Mouse (Mus musculus) forebrain, embryonic 15.5 days (tissue): ENCODE results near the gene Kmt5c. TPM values are rescaled to one million over a fixed set of nuclear protein-coding genes. Genes with fewer than 3 reads are reported as not detected.
A peak's percentile ranks its signal among the peaks of the same experiment; 100 is the strongest.
"Not testable (repeated sequence)": the region's sequence is repeated elsewhere in the genome, so short reads cannot be mapped to it uniquely, and the experiment has no call there.

Source experiments
- ATAC-seq: fragments of 200-750 bp; cut with Nextera tagmentation; replicated peaks from 2 replicates; pipeline ENCODE4 v1.8.0; 2017; ENCODE audit warnings: mild to moderate bottlenecking, moderate TSS enrichment, moderate library complexity
- H3K27ac ChIP-seq: fragments of 300-500 bp; sonication (generic); replicated peaks from 2 replicates; pipeline ENCODE4 v1.5.1; 2015; ENCODE audit warnings: mild to moderate bottlenecking, inconsistent platforms
- H3K27me3 ChIP-seq: fragments of 300-500 bp; sonication (generic); 2 replicates; pipeline ENCODE4 v1.6.1; 2015; ENCODE audit warnings: inconsistent platforms
- H3K36me3 ChIP-seq: fragments of 300-500 bp; sonication (generic); 2 replicates; pipeline ENCODE4 v1.6.1; 2015; ENCODE audit warnings: mild to moderate bottlenecking, inconsistent platforms
- H3K4me1 ChIP-seq: fragments of 300-500 bp; sonication (generic); 2 replicates; pipeline ENCODE4 v1.6.1; 2015; ENCODE audit warnings: inconsistent platforms
- H3K4me2 ChIP-seq: fragments of 300-500 bp; sonication (generic); replicated peaks from 2 replicates; pipeline ENCODE4 v1.6.1; 2015; ENCODE audit warnings: mild to moderate bottlenecking, inconsistent platforms
- H3K4me3 ChIP-seq: fragments of 300-500 bp; sonication (generic); 2 replicates; pipeline ENCODE4 v1.5.1; 2015; ENCODE audit warnings: mild to moderate bottlenecking, inconsistent platforms
- H3K9ac ChIP-seq: fragments of 300-500 bp; sonication (generic); replicated peaks from 2 replicates; pipeline ENCODE4 v1.6.1; 2015; ENCODE audit warnings: mild to moderate bottlenecking, inconsistent platforms
- H3K9me3 ChIP-seq: fragments of 300-500 bp; sonication (generic); 2 replicates; pipeline ENCODE4 v1.6.1; 2016; ENCODE audit warnings: inconsistent platforms
- WGBS: fragments of 180-500 bp; shearing (Covaris S2); methylation state at CpG from one replicate; pipeline ENCODE4 v1.1.7; 2015; ENCODE audit warnings: mixed read lengths; 5-methylcytosine and 5-hydroxymethylcytosine counted together
- polyA plus RNA-seq: library from polyadenylated mRNA; unstranded; fragments of >200 nt; fragmentation: Nextera tagmentation; extraction: Ambion mirVana; gene quantifications from 2 replicates; pipeline ENCODE4 v1.2.1, GENCODE M21; 2015

The Kmt5c gene
- polyA plus RNA-seq, 1 experiment from 2014 or later: 64.3 TPM

DNA sequence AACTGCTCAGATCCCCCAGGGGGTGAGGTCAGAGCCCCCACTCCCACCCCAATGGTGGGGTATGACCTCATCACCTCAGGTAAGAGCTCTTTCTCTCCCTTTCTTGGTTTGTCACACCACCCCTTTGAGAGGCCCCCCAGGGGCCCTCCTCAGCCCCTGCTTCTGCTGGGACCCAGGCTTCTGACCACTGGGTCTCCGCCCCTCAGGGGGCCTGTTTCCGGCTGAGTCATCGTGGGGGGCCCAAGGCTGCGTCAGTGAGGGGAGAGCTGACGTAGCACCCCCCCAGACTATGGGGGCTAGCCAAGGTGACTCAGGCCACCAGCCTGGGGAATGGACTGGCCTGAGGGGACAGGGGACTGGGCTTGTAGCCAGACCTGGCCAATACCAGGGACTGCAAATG lies 40.0 kb downstream of the Kmt5c start:
- Histone ChIP-seq H3K4me2 (no peak overlapping the region), H3K27ac (no peak overlapping the region), H3K9ac (no peak overlapping the region), H3K27me3 (peaks cover 55% of the 10 kb centered on the region), H3K9me3 (no peaks in the 10 kb centered on the region), H3K4me3 (no peak overlapping the region), H3K4me1 (peaks cover 9% of the 10 kb centered on the region), H3K36me3 (no peaks in the 10 kb centered on the region)
- WGBS: 40% methylated on average over 5 of the region's 5 CpGs
- no peak for ATAC-seq

DNA sequence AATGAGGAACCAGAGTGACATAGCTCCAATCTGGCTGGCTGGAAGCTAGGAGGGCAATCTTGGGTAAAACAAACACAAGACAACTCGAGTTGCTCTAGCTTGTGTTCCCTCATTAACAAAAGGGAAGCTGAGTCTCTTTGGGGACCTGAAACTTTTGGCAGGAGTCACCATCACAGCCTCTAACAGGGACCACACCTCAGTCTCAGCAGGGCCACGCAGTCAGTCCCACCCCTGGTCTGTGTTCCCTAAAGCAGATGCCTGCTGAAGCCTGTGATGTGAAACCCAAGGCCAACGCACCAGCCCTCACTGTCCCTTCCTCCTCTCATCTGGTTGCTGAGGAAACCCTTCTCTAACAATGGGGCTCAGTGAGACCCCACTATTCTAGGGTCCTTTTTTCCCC lies 42.2 kb downstream of the Kmt5c start:
- Histone ChIP-seq H3K27me3 (peaks cover 33% of the 10 kb centered on the region), H3K9ac (no peak overlapping the region), H3K4me1 (peaks cover 4% of the 10 kb centered on the region), H3K4me2 (no peak overlapping the region), H3K27ac (no peak overlapping the region), H3K4me3 (no peak overlapping the region), H3K9me3 (no peaks in the 10 kb centered on the region), H3K36me3 (no peaks in the 10 kb centered on the region)
- ATAC-seq: no peak
- 57% methylated on average over 3 of the region's 3 CpGs for WGBS

DNA sequence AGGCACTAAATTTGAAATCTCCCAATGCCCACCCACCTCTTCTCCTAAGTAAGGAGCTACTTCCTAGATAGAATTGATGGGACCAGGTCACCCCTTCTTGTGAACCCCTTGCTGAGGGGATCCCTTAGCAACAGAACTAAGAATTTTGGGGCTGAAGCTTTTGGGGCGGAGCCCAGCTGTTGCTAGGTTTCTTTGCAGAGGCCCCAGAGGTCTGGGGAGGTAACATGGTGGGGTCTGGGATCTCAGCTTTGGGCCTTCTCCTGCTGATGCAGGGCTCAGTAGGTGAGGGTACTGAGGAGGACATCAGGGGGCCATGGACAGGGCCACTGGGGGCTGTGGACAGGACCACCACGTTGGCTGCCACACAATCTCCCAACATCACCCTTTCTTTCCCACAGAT lies 42.8 kb downstream of the Kmt5c start, which contains the start of the genes Il11 and Tmem190:
TSS of gene Il11 (minus strand) at position 101 of the 400 bp plus-strand sequence.
TSS of gene Tmem190 (plus strand) at position 179 of the 400 bp plus-strand sequence.
- peaks cover 31% of the 10 kb centered on the region for H3K27me3 ChIP-seq
- H3K9me3 ChIP-seq: no peaks in the 10 kb centered on the region
- H3K4me3 ChIP-seq: no peak within 1 kb of the TSS
- H3K27ac ChIP-seq: no peak within 1 kb of the TSS
- no peaks in the 10 kb centered on the region for H3K36me3 ChIP-seq
- no peak for ATAC-seq
- H3K4me1 ChIP-seq: no peaks in the 10 kb centered on the region
- WGBS: 73% methylated on average over 2 of the region's 2 CpGs
- no peak within 1 kb of the TSS for H3K9ac ChIP-seq
- no peak within 1 kb of the TSS for H3K4me2 ChIP-seq

DNA sequence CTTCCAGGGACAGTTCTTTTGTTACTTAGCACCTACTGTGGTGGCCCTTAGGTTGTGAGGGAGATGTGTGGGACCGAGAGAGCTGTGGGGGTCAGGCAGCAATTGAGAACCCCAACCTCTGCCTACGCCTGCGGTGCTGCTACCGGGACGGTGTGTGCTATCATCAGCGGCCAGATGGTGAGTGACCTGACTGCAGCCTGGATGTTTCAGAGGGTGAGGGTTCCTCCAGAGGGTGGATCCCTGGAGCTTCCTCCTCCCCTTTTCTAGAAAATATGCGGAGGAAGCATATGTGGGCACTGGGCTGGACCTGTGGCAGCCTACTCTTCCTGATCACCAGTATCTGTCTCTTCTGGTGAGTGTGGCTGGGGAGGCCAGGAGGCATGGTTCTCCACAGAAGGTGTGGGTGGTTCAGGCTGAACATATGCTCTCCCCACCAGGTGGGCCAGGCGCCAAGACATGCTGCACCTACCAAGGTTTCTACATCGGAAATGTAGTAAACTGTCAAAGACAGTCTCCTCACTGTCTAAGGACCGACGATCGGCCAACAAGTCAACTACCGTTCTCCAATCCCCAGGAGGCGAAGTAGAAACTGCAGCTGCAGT lies 43.9 kb downstream of the Kmt5c start:
- Histone ChIP-seq H3K27ac (no peak overlapping the region), H3K27me3 (peaks cover 21% of the 10 kb centered on the region), H3K9ac (no peak overlapping the region), H3K4me2 (no peak overlapping the region), H3K4me3 (no peak overlapping the region), H3K4me1 (peaks cover 6% of the 10 kb centered on the region), H3K36me3 (no peaks in the 10 kb centered on the region), H3K9me3 (no peaks in the 10 kb centered on the region)
- WGBS: 86% methylated on average over 14 of the region's 14 CpGs
- no peak for ATAC-seq

- Histone ChIP-seq H3K4me1 (peaks cover 24% of the 10 kb centered on the region), H3K9me3 (no peaks in the 10 kb centered on the region), H3K4me3 (peak overlapping the region; percentile 53), H3K9ac (peak overlapping the region; percentile 71), H3K27me3 (peaks cover 4% of the 10 kb centered on the region; the same call in 1 of the 2 replicates), H3K36me3 (no peaks in the 10 kb centered on the region), H3K4me2 (peak overlapping the region; percentile 91), H3K27ac (no peak overlapping the region)
- peak; percentile 20; the same call in 1 of the 2 replicates for ATAC-seq
- WGBS: under 1% methylated on average over 64 of the region's 64 CpGs
Observed at GRCm38 (mm10) chr7:4788499-4789435, 48.9 kb downstream of the Kmt5c start.

DNA sequence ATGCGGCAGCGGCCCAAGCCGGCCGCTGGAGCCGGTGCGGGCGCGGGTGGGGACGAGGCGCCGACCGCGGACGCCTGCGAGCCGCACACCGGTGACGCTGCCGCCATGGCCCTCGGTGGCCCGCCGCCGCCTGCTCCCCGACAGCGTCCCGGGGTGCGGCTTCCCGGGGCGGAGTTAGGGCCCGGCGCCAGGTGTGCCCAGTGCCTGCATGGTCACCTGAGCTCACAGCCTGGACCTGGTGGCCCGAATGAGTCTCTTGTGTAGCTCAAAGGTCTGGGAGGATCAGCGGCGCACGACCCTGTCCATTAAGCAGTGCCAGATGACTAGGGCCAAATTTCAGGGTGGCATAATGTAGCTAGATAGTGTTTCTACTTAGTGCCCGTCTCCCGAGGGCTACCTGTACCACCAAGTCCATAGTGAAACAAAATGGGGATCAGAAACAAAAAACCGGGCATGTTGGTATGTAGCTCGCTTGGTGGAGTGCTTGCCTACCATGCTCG lies 49.6 kb downstream of the Kmt5c start, which contains the start of gene Tmem238:
TSS of gene Tmem238 (minus strand) at position 221 of the 500 bp plus-strand sequence.
- H3K27me3 ChIP-seq: peaks cover 4% of the 10 kb centered on the region; the same call in 1 of the 2 replicates
- WGBS: 10% methylated on average over 33 of the region's 40 CpGs
- H3K27ac ChIP-seq: no peak within 1 kb of the TSS
- H3K9me3 ChIP-seq: no peaks in the 10 kb centered on the region
- peaks cover 5% of the 10 kb centered on the region for H3K36me3 ChIP-seq
- peak within 1 kb of the TSS; percentile 71 for H3K9ac ChIP-seq
- ATAC-seq: no peak
- peaks cover 31% of the 10 kb centered on the region for H3K4me1 ChIP-seq
- peak within 1 kb of the TSS; percentile 91 for H3K4me2 ChIP-seq
- peak within 1 kb of the TSS; percentile 53 for H3K4me3 ChIP-seq

DNA sequence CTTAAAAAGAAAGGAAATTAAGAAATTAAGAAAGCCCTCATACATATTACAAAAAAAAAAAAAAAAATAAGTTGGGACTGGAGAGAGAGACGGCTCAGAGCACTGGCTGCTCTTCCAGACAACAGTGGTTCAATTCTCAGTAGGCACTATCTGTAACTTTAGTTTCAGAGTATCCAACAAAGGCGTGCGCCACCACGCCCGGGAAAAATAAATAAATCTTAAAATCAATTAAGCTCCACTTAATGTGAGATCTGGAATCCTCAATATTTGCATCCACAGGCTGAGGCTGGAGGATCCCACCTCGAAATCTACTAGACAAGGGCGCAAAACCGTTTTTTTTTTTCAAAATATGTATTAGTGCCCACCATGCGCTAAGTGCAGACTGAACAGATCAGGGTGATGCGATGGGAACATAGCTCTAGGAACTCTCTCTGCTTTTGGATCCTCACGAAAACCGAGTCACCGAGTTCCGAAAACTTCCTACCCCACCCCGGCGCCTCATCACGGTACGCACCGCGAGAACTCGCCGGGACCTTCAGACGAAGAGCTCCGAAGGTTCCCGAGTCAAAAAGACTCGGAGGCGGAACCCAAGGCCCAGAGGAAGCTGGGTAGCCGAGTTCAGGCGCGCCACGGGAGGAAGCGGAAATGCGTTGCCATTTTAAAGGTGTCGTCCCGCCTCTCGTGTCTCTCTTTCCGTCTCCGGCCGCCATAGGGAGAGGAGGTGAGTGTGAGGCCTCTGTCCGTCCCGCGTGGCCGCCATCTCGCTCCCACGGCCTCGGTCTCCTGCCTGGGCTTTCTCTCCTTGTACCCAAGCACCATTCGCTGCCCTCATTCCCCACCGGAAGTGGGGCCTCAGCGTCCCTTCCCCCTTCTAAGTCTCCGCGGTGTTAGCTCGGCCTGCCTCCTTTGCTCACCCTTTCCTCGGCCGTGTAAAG lies 52.6 kb downstream of the Kmt5c start, which contains the start of gene Rpl28:
TSS of gene Rpl28 (plus strand) at position 597 of the 935 bp plus-strand sequence.
- peak; percentile 92 for ATAC-seq
- Histone ChIP-seq H3K4me2 (peak within 1 kb of the TSS; percentile 78), H3K27ac (peak within 1 kb of the TSS; percentile 89), H3K36me3 (peaks cover 34% of the 10 kb centered on the region), H3K4me3 (peak within 1 kb of the TSS; percentile 92), H3K4me1 (peaks cover 35% of the 10 kb centered on the region), H3K27me3 (peaks cover 2% of the 10 kb centered on the region; the same call in 1 of the 2 replicates), H3K9ac (peak within 1 kb of the TSS; percentile 93), H3K9me3 (no peaks in the 10 kb centered on the region)
- 1% methylated on average over 54 of the region's 54 CpGs for WGBS

- Histone ChIP-seq H3K4me1 (peaks cover 34% of the 10 kb centered on the region), H3K4me2 (peak overlapping the region; percentile 78), H3K36me3 (peaks cover 37% of the 10 kb centered on the region), H3K9ac (peak overlapping the region; percentile 93), H3K4me3 (peak overlapping the region; percentile 92), H3K27ac (peak overlapping the region; percentile 89)
- H3K9me3 ChIP-seq, H3K27me3 ChIP-seq: not testable (repeated sequence)
- under 1% methylated on average over 29 of the region's 31 CpGs for WGBS
- ATAC-seq: peak; percentile 18
Observed at GRCm38 (mm10) chr7:4793248-4793647, 53.3 kb downstream of the Kmt5c start.

DNA sequence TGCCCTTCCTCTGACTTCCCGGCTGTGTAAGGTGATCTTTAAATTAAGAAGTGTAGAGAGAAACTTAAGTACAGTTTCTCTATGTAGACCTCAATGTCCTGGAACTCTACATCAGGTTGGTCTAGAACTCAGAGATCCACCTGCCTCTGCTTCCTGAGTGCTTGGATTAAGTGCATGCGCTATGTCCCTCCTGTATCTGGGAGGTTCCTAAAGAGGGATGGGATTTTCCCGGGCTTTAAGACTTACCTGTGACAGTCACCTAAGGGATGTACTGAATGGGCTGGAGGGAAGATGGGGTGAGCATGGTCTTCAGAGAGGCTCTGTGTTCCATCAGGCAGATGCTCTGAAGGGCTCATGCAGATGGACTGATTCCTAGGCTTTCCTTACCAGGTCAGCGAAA lies 53.8 kb downstream of the Kmt5c start:
- peaks cover 30% of the 10 kb centered on the region for H3K4me1 ChIP-seq
- peak overlapping the region; percentile 92 for H3K4me3 ChIP-seq
- peak overlapping the region; percentile 78 for H3K4me2 ChIP-seq
- peaks cover 37% of the 10 kb centered on the region for H3K36me3 ChIP-seq
- 42% methylated on average over 4 of the region's 4 CpGs for WGBS
- peak overlapping the region; percentile 93 for H3K9ac ChIP-seq
- no peaks in the 10 kb centered on the region for H3K27me3 ChIP-seq
- ATAC-seq: no peak
- no peaks in the 10 kb centered on the region for H3K9me3 ChIP-seq
- H3K27ac ChIP-seq: no peak overlapping the region

DNA sequence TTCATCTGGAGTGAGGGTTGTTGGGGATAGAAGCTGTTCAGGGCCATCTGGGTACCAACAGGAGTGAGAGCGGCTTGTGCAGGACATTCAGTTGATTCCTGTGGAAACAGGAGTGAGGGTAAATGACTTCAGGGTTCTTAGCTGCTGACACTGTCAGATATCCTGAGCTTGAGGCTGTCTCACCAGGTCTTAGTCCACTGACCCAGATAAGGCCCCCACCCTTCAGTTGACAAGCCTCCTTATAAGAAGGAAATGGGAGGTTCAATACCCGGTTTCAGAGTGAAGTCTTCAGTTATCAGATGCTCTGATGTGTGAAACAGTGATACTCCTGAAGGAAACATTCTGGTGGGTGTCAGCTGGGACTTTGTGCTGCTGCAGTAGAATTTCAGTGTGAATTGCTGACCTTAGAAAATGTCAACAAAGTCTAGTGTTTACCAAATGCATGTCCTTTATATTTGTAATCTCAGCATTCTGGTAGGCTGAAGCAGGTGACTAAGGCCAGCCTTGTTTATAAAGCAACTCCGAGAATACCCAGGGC lies 54.8 kb downstream of the Kmt5c start:
- peaks cover 20% of the 10 kb centered on the region for H3K4me1 ChIP-seq
- no peak overlapping the region for H3K9ac ChIP-seq
- H3K4me3 ChIP-seq: no peak overlapping the region
- no peaks in the 10 kb centered on the region for H3K27me3 ChIP-seq
- H3K36me3 ChIP-seq: peaks cover 37% of the 10 kb centered on the region
- no peaks in the 10 kb centered on the region for H3K9me3 ChIP-seq
- no peak for ATAC-seq
- H3K27ac ChIP-seq: no peak overlapping the region
- no peak overlapping the region for H3K4me2 ChIP-seq
- 84% methylated on average over 3 of the region's 3 CpGs for WGBS
